Mouse (Mus musculus): Measurements from ENCODE around the gene Gpr183.

DNA sequence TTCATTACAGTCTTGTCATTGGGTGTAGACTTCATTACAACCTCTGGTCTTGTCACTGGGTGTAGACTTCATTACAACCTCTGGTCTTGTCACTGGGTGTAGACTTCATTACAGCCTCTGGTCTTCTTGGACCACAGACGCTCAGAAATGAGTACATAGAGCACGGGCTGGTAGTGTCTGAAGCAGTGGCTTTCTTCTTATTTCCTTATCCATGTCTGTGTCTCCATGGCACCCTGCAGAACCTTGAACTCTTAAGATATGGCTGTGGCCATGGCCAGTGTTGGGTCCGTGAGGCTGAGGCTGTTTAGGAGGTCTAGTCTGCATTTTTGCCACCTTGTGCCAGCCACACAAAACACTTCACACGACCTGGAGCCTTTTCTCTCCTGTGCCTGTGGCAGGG is 43.3 kb upstream of the Gpr183 start:
- TF ChIP-seq USF1 (IDR thresholded peaks at IDR 0.05; ENCODE audit: low read depth), result no peak
- no peak for TF ChIP-seq CTCF (IDR thresholded peaks at IDR 0.05; ENCODE audit: control insufficient read depth, insufficient read depth, insufficient read length)
- TF ChIP-seq CEBPB (IDR thresholded peaks at IDR 0.05; ENCODE audit: low read depth), result no peak
- no peak for TF ChIP-seq FOSL1 (IDR thresholded peaks at IDR 0.05; ENCODE audit: insufficient read depth, low read length, poor library complexity, severe bottlenecking)
- no peak for TF ChIP-seq MAX (IDR thresholded peaks at IDR 0.05)
- TF ChIP-seq MYOG (IDR thresholded peaks at IDR 0.05; ENCODE audit: control insufficient read depth, extremely low read depth, insufficient read length), result no peak

Data from C2C12 (cell line).